Mouse (Mus musculus): Measurements from ENCODE around the gene Hdac4.

- TF ChIP-seq POLR2A (IDR thresholded peaks at IDR 0.05; ENCODE audit: control insufficient read depth, low read depth, low read length) (no peak), CTCF (IDR thresholded peaks at IDR 0.05; ENCODE audit: control insufficient read depth, insufficient read depth, insufficient replicate concordance, low read depth, low read length) (no peak)
Measured at GRCm38 (mm10) chr1:92181970-92182369, 13.5 kb downstream of the Hdac4 start.

Data from testis, adult 2 months (tissue).